Mouse (Mus musculus): ENCODE results near the gene Col6a4.

GRCm38 (mm10) chr9:106145582-106145981, 49.0 kb upstream of the Col6a4 start:
- TF ChIP-seq CTCF (IDR thresholded peaks at IDR 0.05; ENCODE audit: low read depth, low read length) (no peak), POLR2A (IDR thresholded peaks at IDR 0.05; ENCODE audit: extremely low read depth, insufficient read depth, low read length) (no peak)

Data from liver, adult 2 months (tissue).